Mouse (Mus musculus): ENCODE results near the gene Fbxo34. TPM values are rescaled to one million over a fixed set of nuclear protein-coding genes. Genes with fewer than 3 reads are reported as not detected.
A peak's percentile ranks its signal among the peaks of the same experiment; 100 is the strongest.

Fbxo34 gene
- polyA plus RNA-seq, 1 experiment from 2014 or later = 18.1 TPM

DNA sequence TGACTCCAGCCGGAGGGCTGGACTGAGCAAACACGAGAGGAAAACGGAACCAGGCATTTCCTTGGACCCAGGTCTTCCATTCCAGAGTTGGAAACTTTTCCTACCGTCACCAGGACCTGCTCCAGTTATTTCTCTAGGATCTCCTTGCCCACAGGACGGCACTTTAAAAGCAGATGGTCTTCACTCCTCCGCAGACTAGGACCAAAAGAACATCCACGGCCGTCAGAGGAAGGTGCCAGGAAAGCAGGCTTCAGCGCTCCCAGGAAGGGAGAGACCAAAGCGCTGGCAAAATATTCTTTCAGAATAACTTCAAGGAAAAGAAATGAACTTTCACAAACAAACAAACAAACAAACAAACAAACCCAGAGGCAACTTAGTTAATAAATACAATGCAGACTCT is 14.2 kb downstream of the Fbxo34 start:
- TF ChIP-seq EP300 (IDR thresholded peaks at IDR 0.05) = no peak
- TF ChIP-seq CTCF (IDR thresholded peaks at IDR 0.05) = no peak
- H3K9ac ChIP-seq (replicated peaks; ENCODE audit: low read depth) = no peak overlapping the region
- H3K9me3 ChIP-seq (ENCODE audit: low read length) = no peaks in the 10 kb centered on the region
- no peaks in the 10 kb centered on the region for H3K36me3 ChIP-seq (ENCODE audit: insufficient read depth, low read length)
- H3K4me1 ChIP-seq (ENCODE audit: insufficient read depth, low read depth, low read length) = no peaks in the 10 kb centered on the region
- H3K4me2 ChIP-seq (replicated peaks; ENCODE audit: low read depth, low read length) = no peak overlapping the region
- 69% methylated on average over 10 of the region's 10 CpGs for WGBS
- H3K27me3 ChIP-seq (replicated peaks; ENCODE audit: insufficient read depth, low read length) = no peaks in the 10 kb centered on the region
- H3K4me3 ChIP-seq (ENCODE audit: low read depth, low read length) = no peak overlapping the region
- no peak for ATAC-seq
- no peak overlapping the region for H3K27ac ChIP-seq (ENCODE audit: low read length)
- no peak for DNase-seq (ENCODE audit: low spot score)

DNA sequence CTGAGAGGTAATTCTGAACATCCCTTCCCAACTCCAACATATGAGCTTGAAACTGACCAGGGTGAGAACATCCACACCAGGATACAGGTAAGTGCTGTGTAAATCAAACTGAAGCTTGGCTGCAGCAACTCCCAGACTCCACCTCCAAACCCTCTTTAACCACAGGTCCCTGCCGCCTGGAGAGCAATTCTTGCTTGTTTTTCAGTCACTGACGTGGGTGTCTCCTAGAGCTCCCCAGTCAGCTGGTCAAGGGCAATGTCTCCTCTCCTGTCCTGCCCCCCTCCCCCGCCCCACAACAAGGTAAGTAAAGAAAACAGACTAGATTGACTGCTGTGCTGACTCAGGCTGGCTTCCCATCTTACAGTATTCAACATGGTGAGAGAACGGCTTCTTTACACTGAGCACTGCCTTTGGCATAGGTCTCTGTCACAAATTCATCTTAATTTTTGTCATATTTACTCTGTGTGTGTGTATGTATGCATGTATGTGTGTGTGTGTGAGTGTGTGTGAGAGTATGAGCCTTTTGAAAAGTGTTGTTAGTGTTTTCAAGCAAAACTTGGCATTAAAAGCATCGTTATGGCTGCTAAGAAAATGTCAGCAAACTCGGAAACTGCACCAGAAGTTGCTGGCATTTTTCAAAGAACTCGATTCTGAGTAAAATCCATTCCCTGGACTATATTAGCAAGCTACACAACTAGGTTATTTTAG is 15.4 kb downstream of the Fbxo34 start:
- ATAC-seq = peak; percentile 19
- Histone ChIP-seq H3K4me1 (ENCODE audit: insufficient read depth, low read depth, low read length) (no peaks in the 10 kb centered on the region), H3K27me3 (replicated peaks; ENCODE audit: insufficient read depth, low read length) (no peaks in the 10 kb centered on the region), H3K27ac (ENCODE audit: low read length) (no peak overlapping the region), H3K4me2 (replicated peaks; ENCODE audit: low read depth, low read length) (no peak overlapping the region), H3K36me3 (ENCODE audit: insufficient read depth, low read length) (no peaks in the 10 kb centered on the region), H3K4me3 (ENCODE audit: low read depth, low read length) (no peak overlapping the region), H3K9me3 (ENCODE audit: low read length) (no peaks in the 10 kb centered on the region), H3K9ac (replicated peaks; ENCODE audit: low read depth) (no peak overlapping the region)
- 36% methylated on average over 7 of the region's 7 CpGs for WGBS
- DNase-seq (ENCODE audit: low spot score) = peak; percentile 35
- TF ChIP-seq CTCF (IDR thresholded peaks at IDR 0.05) (no peak), EP300 (IDR thresholded peaks at IDR 0.05) (no peak)

DNA sequence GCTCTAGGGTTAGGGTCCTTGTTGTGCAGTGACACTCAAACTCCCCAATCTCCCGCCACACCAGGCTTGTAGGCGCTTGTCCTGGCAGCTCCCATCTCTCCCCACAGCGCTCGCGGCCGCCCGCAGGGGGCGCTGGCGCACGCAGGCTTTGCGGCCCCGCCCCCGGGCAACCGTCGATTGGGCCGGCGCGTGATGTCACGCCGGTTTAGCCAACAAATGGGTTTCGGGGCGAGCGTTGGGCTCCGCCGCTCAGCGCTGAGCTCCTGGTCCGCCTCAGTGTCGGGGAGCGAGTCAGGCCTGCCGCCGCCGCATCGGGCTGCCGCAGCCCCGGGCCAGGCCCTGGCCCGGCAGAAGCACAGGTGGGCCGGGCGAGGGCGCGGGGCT is 22.1 kb downstream of the Fbxo34 start:
- no peaks in the 10 kb centered on the region for H3K36me3 ChIP-seq (ENCODE audit: insufficient read depth, low read length)
- DNase-seq (ENCODE audit: low spot score) (peak; percentile 96), ATAC-seq (peak; percentile 94)
- peak overlapping the region; percentile 86 for H3K4me2 ChIP-seq (replicated peaks; ENCODE audit: low read depth, low read length)
- TF ChIP-seq CTCF (IDR thresholded peaks at IDR 0.05) (peak; percentile 98), EP300 (IDR thresholded peaks at IDR 0.05) (no peak)
- peak overlapping the region; percentile 86 for H3K27ac ChIP-seq (ENCODE audit: low read length)
- 0 out of 2 replicates have a peak, but pooled peaks cover 5% of the 10 kb centered on the region for H3K4me1 ChIP-seq (ENCODE audit: insufficient read depth, low read depth, low read length)
- peak overlapping the region; percentile 95 for H3K4me3 ChIP-seq (ENCODE audit: low read depth, low read length)
- peak overlapping the region; percentile 90 for H3K9ac ChIP-seq (replicated peaks; ENCODE audit: low read depth)
- no peaks in the 10 kb centered on the region for H3K9me3 ChIP-seq (ENCODE audit: low read length)
- 2% methylated on average over 20 of the region's 40 CpGs for WGBS
- no peaks in the 10 kb centered on the region for H3K27me3 ChIP-seq (replicated peaks; ENCODE audit: insufficient read depth, low read length)

DNA sequence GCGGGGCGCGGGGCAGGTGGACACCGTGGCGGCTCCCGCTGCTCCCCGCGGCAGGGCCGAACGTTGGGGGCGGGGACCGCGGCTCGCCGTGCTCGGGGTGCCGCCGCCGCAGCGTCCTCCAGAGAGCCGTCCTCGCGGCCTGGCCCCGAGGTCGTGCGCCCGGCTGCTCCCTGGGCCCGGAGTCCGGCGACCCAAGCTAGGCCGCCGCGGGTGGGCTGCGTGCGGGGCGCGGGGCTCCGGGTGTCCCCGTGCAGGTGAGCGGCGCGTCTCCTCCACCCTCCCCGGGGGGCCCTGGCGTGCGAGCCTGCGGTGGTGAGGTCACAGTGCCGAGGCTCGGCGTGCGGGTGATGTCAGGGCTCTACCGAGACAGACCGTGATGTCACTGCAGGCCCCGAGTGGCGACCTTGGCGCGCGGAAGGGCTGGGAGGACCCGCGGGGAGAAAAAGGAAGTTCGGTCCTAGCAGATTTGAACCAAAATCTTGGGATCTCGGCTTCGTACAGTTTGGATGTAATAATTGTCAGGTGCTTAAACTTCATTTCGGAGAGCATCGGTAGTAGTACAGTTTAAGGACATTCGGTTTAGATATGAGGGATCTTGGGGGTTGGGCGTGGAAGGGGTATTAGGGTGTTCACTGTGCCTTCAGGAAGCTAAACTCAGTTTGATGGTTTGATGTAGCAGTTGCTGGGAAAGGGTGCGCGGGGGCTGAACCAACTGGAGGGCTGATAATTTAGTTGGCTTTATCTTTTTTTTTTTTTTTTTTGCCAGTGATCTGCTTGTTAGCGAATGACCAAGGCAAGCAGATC is 22.7 kb downstream of the Fbxo34 start:
- peak; percentile 64 for DNase-seq (ENCODE audit: low spot score)

DNA sequence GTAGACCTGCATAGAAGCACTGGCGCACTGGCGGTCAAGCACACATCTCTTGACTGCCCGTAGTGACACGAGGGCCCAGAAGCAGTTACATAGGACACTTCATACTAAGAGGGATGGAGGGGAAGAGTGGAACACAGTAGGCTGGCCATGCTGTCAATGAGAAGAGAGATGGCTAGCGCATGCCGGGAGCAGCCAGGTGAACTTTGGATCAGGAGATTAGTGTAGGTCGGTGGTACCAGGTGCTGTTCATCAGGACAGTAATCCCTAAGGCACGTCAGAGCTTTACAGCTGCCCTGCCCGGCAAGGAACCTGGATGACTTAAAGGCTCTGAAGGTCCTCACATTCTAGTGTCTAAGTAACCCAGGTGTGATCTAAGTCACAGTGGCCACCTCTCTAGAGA is 23.7 kb downstream of the Fbxo34 start:
- peak overlapping the region; percentile 86 for H3K4me2 ChIP-seq (replicated peaks; ENCODE audit: low read depth, low read length)
- TF ChIP-seq EP300 (IDR thresholded peaks at IDR 0.05) = no peak
- no peak for TF ChIP-seq CTCF (IDR thresholded peaks at IDR 0.05)
- ATAC-seq (no peak), DNase-seq (ENCODE audit: low spot score) (no peak)
- 58% methylated on average over 9 of the region's 9 CpGs for WGBS
- no peak overlapping the region for H3K4me3 ChIP-seq (ENCODE audit: low read depth, low read length)
- no peaks in the 10 kb centered on the region for H3K36me3 ChIP-seq (ENCODE audit: insufficient read depth, low read length)
- H3K27ac ChIP-seq (ENCODE audit: low read length) = peak overlapping the region; percentile 66; the same call in 1 of the 2 replicates
- no peaks in the 10 kb centered on the region for H3K27me3 ChIP-seq (replicated peaks; ENCODE audit: insufficient read depth, low read length)
- H3K9ac ChIP-seq (replicated peaks; ENCODE audit: low read depth) = no peak overlapping the region
- no peaks in the 10 kb centered on the region for H3K9me3 ChIP-seq (ENCODE audit: low read length)
- 0 out of 2 replicates have a peak, but pooled peaks cover 5% of the 10 kb centered on the region for H3K4me1 ChIP-seq (ENCODE audit: insufficient read depth, low read depth, low read length)

More for the DNA sequence above, 22.7 kb downstream of the Fbxo34 start:
- Histone ChIP-seq H3K27me3 (replicated peaks; ENCODE audit: insufficient read depth, low read length) (no peaks in the 10 kb centered on the region), H3K4me2 (replicated peaks; ENCODE audit: low read depth, low read length) (peak overlapping the region; percentile 86), H3K9ac (replicated peaks; ENCODE audit: low read depth) (peak overlapping the region; percentile 90), H3K4me1 (ENCODE audit: insufficient read depth, low read depth, low read length) (0 out of 2 replicates have a peak, but pooled peaks cover 5% of the 10 kb centered on the region), H3K4me3 (ENCODE audit: low read depth, low read length) (peak overlapping the region; percentile 95), H3K27ac (ENCODE audit: low read length) (peak overlapping the region; percentile 86), H3K36me3 (ENCODE audit: insufficient read depth, low read length) (no peaks in the 10 kb centered on the region), H3K9me3 (ENCODE audit: low read length) (no peaks in the 10 kb centered on the region)
- under 1% methylated on average over 50 of the region's 69 CpGs for WGBS
- peak; percentile 79 for ATAC-seq
- no peak for TF ChIP-seq EP300 (IDR thresholded peaks at IDR 0.05)
- TF ChIP-seq CTCF (IDR thresholded peaks at IDR 0.05) = no peak

DNA sequence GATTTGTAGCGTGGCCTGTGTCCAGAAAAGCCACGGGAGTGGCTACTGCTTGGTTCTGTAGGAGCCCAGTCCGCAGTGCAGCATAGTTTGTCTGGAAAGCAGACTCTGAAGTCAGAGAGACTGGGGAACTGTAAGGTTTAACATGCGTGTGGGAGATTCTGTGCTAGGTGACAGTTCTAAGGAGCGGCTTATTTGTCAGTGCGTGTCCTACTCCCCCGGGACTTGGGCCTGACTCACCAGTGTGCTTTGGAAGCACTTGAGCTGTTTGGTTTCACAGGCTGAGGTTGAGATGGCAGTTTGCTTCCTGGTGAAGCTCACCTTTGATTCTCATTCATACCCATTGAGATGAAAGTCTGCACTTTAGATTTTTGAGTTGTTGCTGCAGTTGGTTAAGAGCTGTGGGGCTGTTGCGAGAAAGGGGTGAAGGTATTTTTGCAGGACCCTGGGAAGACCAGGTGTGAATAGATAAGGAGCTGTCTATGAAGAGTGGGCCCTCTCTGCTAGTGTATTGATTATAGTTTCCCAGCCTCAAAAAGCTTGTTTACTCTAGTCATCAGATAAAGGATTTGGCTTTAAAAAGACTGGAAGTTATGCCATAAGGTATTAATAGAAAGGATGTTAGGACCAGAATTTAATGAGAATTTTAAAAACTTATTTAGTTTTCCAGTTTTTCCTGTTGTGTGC is 24.5 kb downstream of the Fbxo34 start:
- Histone ChIP-seq H3K4me2 (replicated peaks; ENCODE audit: low read depth, low read length) (peak overlapping the region; percentile 86), H3K27me3 (replicated peaks; ENCODE audit: insufficient read depth, low read length) (no peaks in the 10 kb centered on the region), H3K27ac (ENCODE audit: low read length) (peak overlapping the region; percentile 66), H3K4me3 (ENCODE audit: low read depth, low read length) (no peak overlapping the region), H3K9ac (replicated peaks; ENCODE audit: low read depth) (no peak overlapping the region), H3K36me3 (ENCODE audit: insufficient read depth, low read length) (no peaks in the 10 kb centered on the region), H3K9me3 (ENCODE audit: low read length) (no peaks in the 10 kb centered on the region), H3K4me1 (ENCODE audit: insufficient read depth, low read depth, low read length) (0 out of 2 replicates have a peak, but pooled peaks cover 5% of the 10 kb centered on the region)
- ATAC-seq = peak; percentile 48
- TF ChIP-seq EP300 (IDR thresholded peaks at IDR 0.05) = no peak
- TF ChIP-seq CTCF (IDR thresholded peaks at IDR 0.05) = no peak
- peak; percentile 78 for DNase-seq (ENCODE audit: low spot score)
- WGBS = 54% methylated on average over 8 of the region's 8 CpGs

Data from lung, postnatal 0 days (tissue).